Mouse (Mus musculus) v-Abl transformed pro-B cells (cell line): ENCODE measurements around the gene Polr3gl.

Experiments used
- in situ Hi-C, 2 experiments: fragments of 400-800 bp; cut with MboI; formaldehyde crosslinking; loops; one replicate each; pipeline ENCODE4 v1.15.1; 2025; ENCODE audit not compliant: unreplicated experiment in 2 of 2

Gene Polr3gl

DNA sequence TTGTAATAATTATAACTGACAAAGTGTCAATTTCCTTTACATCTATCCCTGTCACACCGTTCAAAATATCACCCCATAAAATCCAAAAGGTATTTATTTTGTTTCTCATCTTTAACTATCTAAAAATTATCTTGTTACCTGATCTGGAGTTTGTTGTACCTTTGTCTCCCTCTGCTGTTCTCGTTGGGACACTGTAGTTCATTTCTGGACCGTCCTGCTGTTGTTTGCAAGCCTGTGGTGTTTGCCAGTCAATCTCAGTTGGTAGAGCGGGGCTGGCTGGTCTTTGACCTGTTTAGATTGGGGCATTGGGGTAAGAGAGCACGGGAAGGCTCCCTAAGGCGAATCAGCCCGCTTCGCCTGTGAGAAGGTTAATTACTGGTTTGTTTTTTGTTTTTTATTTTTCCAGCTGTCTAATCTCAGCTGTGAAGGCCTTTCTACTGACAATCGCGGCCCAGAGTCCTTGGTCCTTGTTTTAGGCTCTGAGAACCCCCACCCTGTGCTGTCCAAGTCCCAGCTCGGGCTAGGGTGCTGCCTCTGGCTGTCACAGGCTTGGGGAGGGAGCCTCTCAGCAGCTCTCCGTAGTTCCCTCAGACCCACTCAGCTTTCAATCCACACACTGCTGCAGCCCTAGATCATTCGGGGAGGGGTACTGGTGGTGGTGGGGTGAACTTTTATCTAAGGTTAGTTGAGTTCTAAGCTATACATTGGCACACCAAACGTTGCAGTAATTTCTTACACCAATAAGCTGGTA, 52.5 kb downstream of the Polr3gl start:
- in situ Hi-C loops: loop anchor here (5.0 to 25.0 kb wide), 6 partner anchors 41 to 454 kb away; partner anchors contain the start of gene Nudt17 (in 2 of the 2)

DNA sequence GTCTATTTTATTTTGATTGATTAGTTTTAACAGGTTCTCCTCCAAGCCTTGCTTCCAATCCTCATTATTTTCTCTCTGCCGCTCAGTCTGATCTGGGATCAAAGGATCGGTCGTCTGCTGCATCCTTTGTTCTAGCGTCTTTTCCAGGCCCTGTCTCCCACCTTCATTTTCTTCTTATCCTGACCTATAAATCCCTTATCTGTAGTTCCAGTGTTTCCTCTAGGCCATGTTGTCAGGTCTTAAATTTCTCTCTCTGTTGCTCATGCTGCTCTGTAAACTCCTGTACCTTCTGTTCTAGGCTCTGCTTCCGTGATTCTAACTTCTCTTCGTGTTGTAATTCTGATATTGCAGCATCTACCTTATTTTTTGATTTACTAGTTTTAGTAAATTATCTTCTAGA, 53.2 kb downstream of the Polr3gl start:
- in situ Hi-C loops: loop anchor here (5.0 to 25.0 kb wide), 6 partner anchors 42 to 453 kb away; partner anchors contain the start of gene Nudt17 (in 2 of the 2)

DNA sequence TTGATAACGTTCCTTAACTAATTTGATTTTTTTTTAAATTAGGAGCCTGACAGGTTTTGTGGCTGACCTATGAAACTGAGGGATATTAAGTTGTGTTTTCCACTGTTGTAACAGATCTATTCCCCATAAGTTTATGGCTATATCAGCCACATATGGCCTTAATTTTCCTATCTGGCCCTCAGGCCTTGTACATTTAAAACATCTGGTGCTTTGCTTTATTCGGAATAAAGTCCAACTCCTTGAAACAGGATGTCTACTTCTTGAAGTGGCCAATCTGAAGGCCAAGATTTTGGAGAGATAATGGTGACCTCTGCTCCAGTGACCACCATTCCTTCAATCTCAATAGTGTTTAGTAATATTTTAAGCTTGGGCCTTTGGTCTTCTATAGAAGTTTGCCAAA, 54.7 kb downstream of the Polr3gl start:
- in situ Hi-C loops: loop anchor here (10.0 to 25.0 kb wide), 3 partner anchors 235 to 452 kb away; no protein-coding TSS in a partner anchor

DNA sequence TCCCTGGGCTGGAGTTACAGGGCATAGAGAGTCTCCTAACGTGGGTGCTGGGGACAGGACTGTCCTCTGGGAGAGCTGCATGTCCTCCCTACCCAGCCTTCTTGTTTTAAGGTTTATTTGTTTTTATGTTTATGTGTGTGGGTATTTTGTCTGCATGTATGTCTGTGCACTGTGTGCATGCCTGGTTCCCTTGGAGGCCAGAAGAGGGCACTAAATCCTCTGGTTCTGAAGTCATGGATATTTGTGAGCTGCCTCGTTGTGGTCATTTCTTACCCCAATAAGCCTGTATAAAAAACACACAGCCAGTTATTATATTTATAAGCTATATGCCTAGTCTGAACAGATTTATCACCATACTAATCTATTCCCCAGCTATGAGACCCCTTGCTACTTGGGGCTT, 59.7 kb downstream of the Polr3gl start:
- in situ Hi-C loops: loop anchor here (10.0 to 25.0 kb wide), 3 partner anchors 229 to 447 kb away; no protein-coding TSS in a partner anchor

DNA sequence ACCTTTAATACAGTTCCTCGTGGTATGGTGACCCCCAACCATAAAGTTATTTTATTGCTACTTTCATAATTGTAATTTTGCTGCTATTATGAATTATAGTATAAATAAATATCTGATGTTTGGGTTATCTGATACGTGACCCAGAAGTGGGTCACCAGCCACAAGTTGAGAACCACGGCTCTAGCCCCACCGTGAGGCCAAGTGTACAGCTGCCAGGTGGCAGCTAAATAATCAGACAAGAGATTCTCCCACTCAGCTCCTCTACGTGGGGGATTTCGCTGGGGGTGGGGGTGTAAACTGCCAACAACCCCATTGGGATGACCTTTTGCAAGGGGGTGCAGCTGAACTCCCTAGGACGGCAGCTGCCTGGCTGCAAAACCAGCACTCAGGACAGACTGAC, 61.9 kb downstream of the Polr3gl start:
- in situ Hi-C loops: loop anchor here (10.0 to 25.0 kb wide), 3 partner anchors 227 to 445 kb away; no protein-coding TSS in a partner anchor

DNA sequence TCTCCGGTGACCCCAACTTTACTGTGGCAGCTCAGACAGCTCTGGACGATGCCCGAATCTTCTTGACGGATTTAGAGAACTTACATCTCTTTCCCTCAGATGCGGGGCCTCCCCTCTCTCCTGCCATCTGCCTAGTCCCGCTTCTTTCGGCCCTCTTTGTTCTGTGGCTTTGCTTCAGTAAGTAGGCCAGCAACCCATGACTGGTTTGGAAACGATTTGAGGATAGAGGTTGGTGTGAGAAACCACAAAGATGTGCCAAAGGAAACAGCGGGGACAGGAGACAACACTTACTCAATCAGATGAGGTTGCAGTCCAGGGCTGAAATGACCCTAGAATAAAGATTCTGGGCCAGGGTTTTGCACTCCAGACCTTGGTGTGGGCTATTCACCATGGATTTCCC, 65.5 kb downstream of the Polr3gl start:
- in situ Hi-C loops: loop anchor here in 1 of 2 experiments (25.0 kb wide), 2 partner anchors 359 to 441 kb away; no protein-coding TSS in a partner anchor
